In genomic region chr4:155654183-155654455, GRCm38 (mm10) we compare ENCODE assay signal across 9 mouse cellular contexts. TPM values are rescaled to one million over a fixed set of nuclear protein-coding genes. Genes with fewer than 3 reads are reported as not detected.
A peak's percentile ranks its signal among the peaks of the same experiment; 100 is the strongest.
DNase-seq lines count a peak whose midpoint lies in the region; ATAC-seq lines count a peak whose summit lies in the region.
"Had no signal": no experiment of that assay in that cellular context is flagged by ENCODE, and none has a peak within 500 bp of the region (broad histone marks: within the 10 kb centered on the region; RNA-seq: fewer than 3 reads in every experiment).

No protein-coding gene starts in this region.

- peaks cover 57% of the 10 kb centered on the region for H3K4me1 ChIP-seq in heart, embryonic 10.5 days
- H3K4me1 ChIP-seq in hindbrain, embryonic 11.5 days (replicated peaks; ENCODE audit: control insufficient read depth, insufficient read depth, low read length) = peaks cover 14% of the 10 kb centered on the region
- H3K4me1 ChIP-seq in midbrain, embryonic 10.5 days = peaks cover 37% of the 10 kb centered on the region

- H3K36me3 ChIP-seq in heart, embryonic 10.5 days = peaks cover 54% of the 10 kb centered on the region
- no peaks in the 10 kb centered on the region for H3K36me3 ChIP-seq in hindbrain, embryonic 11.5 days (ENCODE audit: control insufficient read depth, insufficient read depth, low read length)
- peaks cover 52% of the 10 kb centered on the region for H3K36me3 ChIP-seq in midbrain, embryonic 10.5 days

- H3K27ac ChIP-seq in heart, embryonic 10.5 days = peak overlapping the region; percentile 89
- H3K27ac ChIP-seq in hindbrain, embryonic 11.5 days (ENCODE audit: low read depth, low read length) = no peak overlapping the region
- H3K27ac ChIP-seq in midbrain, embryonic 10.5 days (replicated peaks) = no peak overlapping the region; the same call in 1 of the 2 replicates

- peak overlapping the region; percentile 66 for H3K4me2 ChIP-seq in hindbrain, embryonic 11.5 days (replicated peaks; ENCODE audit: low read depth, low read length)

- peak overlapping the region; percentile 72 for H3K4me3 ChIP-seq in heart, embryonic 10.5 days
- H3K4me3 ChIP-seq in hindbrain, embryonic 11.5 days (ENCODE audit: low read depth, low read length) = peak overlapping the region; percentile 29; the same call in 1 of the 2 replicates
- peak overlapping the region; percentile 59 for H3K4me3 ChIP-seq in midbrain, embryonic 10.5 days

- H3K9ac ChIP-seq in hindbrain, embryonic 11.5 days (ENCODE audit: low read depth, low read length) = peak overlapping the region; percentile 45; the same call in 1 of the 2 replicates

- WGBS in heart, embryonic 10.5 days = 2% methylated on average over 6 of the region's 6 CpGs
- WGBS in hindbrain, embryonic 11.5 days = 4% methylated on average over 6 of the region's 6 CpGs
- 2% methylated on average over 6 of the region's 6 CpGs for WGBS in midbrain, embryonic 10.5 days

- H3K9me3 ChIP-seq in heart, embryonic 10.5 days = no peaks in the 10 kb centered on the region
- no peaks in the 10 kb centered on the region for H3K9me3 ChIP-seq in hindbrain, embryonic 11.5 days (ENCODE audit: control insufficient read depth, low read length)
- H3K9me3 ChIP-seq in midbrain, embryonic 10.5 days (replicated peaks) = no peaks in the 10 kb centered on the region

- DNase-seq in heart, embryonic 10.5 days (ENCODE audit: low spot score) = no peak
- no peak for DNase-seq in heart, adult 18-20 months
- peak; percentile 37 for DNase-seq in Muller cell, postnatal 12 days (ENCODE audit: inconsistent ontology term)
- DNase-seq in hindbrain, embryonic 11.5 days (ENCODE audit: low spot score) = no peak
- no peak for DNase-seq in midbrain, embryonic 10.5 days (ENCODE audit: low spot score)
- no peak for DNase-seq in natural killer cell, adult 2 months (ENCODE audit: low spot score in 2 of 2)
- DNase-seq in left cerebral cortex, adult 9 months (ENCODE audit: low spot score in 2 of 2) = no peak
- no peak for DNase-seq in cerebellum, adult 9-11 months

- peak; percentile 2; the same call in 1 of the 2 replicates for ATAC-seq in hindbrain, embryonic 11.5 days (ENCODE audit: low FRiP score)

- H3K27me3 ChIP-seq in heart, embryonic 10.5 days (ENCODE audit: insufficient read depth, poor library complexity, severe bottlenecking) = peaks cover 68% of the 10 kb centered on the region
- H3K27me3 ChIP-seq in hindbrain, embryonic 11.5 days (ENCODE audit: control insufficient read depth, insufficient read depth, low read length) = peaks cover 50% of the 10 kb centered on the region
- H3K27me3 ChIP-seq in midbrain, embryonic 10.5 days (ENCODE audit: low read depth, poor library complexity, severe bottlenecking) = peaks cover 77% of the 10 kb centered on the region

RNA-seq across cellular contexts. Expression of gene Mmp23, which starts 0.9 kb away (rescaled TPM):
- polyA plus RNA-seq in heart, embryonic 10.5 days (2016; fragmentation: Nextera tagmentation; extraction: Ambion mirVana) = 34.6 and 39.8 TPM in 2 replicates
- 1 to 10 TPM; 7.0 to 7.2 TPM for total RNA-seq in heart, adult 18-20 months (2021)
- 2.6 and 3.1 TPM in 2 replicates for polyA plus RNA-seq in hindbrain, embryonic 11.5 days (2014; fragmentation: Nextera tagmentation; extraction: Ambion mirVana)
- polyA plus RNA-seq in midbrain, embryonic 10.5 days (2016; fragmentation: Nextera tagmentation; extraction: Ambion mirVana) = 4.7 TPM in 2 replicates

RNA-seq across cellular contexts. Expression of gene Gm10563, which starts 8.9 kb away (rescaled TPM):
- polyA plus RNA-seq in heart, embryonic 10.5 days (2016; fragmentation: Nextera tagmentation; extraction: Ambion mirVana) = not detected in 2 replicates
- not detected for total RNA-seq in heart, adult 18-20 months (2021)
- polyA plus RNA-seq in hindbrain, embryonic 11.5 days (2014; fragmentation: Nextera tagmentation; extraction: Ambion mirVana) = not detected in 2 replicates
- not detected in 2 replicates for polyA plus RNA-seq in midbrain, embryonic 10.5 days (2016; fragmentation: Nextera tagmentation; extraction: Ambion mirVana)
- total RNA-seq: layer of hippocampus, postnatal 36 days had no signal

RNA-seq across cellular contexts. Expression of gene Mib2, which starts 14.9 kb away (rescaled TPM):
- 15.4 and 16.8 TPM in 2 replicates for polyA plus RNA-seq in heart, embryonic 10.5 days (2016; fragmentation: Nextera tagmentation; extraction: Ambion mirVana)
- total RNA-seq in heart, adult 18-20 months (2021) = 10 to 100 TPM; 24.1 to 24.7 TPM
- 9.9 and 12.5 TPM in 2 replicates for polyA plus RNA-seq in hindbrain, embryonic 11.5 days (2014; fragmentation: Nextera tagmentation; extraction: Ambion mirVana)
- polyA plus RNA-seq in midbrain, embryonic 10.5 days (2016; fragmentation: Nextera tagmentation; extraction: Ambion mirVana) = 22.0 and 22.5 TPM in 2 replicates

RNA-seq across cellular contexts. Expression of gene Cdk11b, which starts 29.5 kb away (rescaled TPM):
- polyA plus RNA-seq in heart, embryonic 10.5 days (2016; fragmentation: Nextera tagmentation; extraction: Ambion mirVana) = 48.6 and 60.2 TPM in 2 replicates
- 10 to 100 TPM; 26.4 to 26.7 TPM for total RNA-seq in heart, adult 18-20 months (2021)
- 74.1 and 77.6 TPM in 2 replicates for polyA plus RNA-seq in hindbrain, embryonic 11.5 days (2014; fragmentation: Nextera tagmentation; extraction: Ambion mirVana)
- 79.6 and 82.3 TPM in 2 replicates for polyA plus RNA-seq in midbrain, embryonic 10.5 days (2016; fragmentation: Nextera tagmentation; extraction: Ambion mirVana)

RNA-seq across cellular contexts. Expression of gene Fndc10, which starts 40.0 kb away (rescaled TPM):
- polyA plus RNA-seq in heart, embryonic 10.5 days (2016; fragmentation: Nextera tagmentation; extraction: Ambion mirVana) = 0.78 and 1.7 TPM in 2 replicates
- 1 to 10 TPM; 1.1 to 1.8 TPM for total RNA-seq in heart, adult 18-20 months (2021)
- polyA plus RNA-seq in hindbrain, embryonic 11.5 days (2014; fragmentation: Nextera tagmentation; extraction: Ambion mirVana) = 1.6 and 1.8 TPM in 2 replicates
- 0.98 and 1.1 TPM in 2 replicates for polyA plus RNA-seq in midbrain, embryonic 10.5 days (2016; fragmentation: Nextera tagmentation; extraction: Ambion mirVana)
